Mouse (Mus musculus) cerebellum, adult 2 months (tissue): ENCODE measurements around the gene Olfr870.
"Not testable (repeated sequence)": the region's sequence is repeated elsewhere in the genome, so short reads cannot be mapped to it uniquely, and the experiment has no call there.

ENCODE experiments used
- CTCF ChIP-seq: fragments of 200-500 bp; IDR thresholded peaks from 2 replicates; pipeline ENCODE4 v1.5.1; 2011; ENCODE audit warnings: low read depth, mild to moderate bottlenecking, control low read depth, low read length, moderate library complexity, borderline replicate concordance; ENCODE audit not compliant: insufficient read depth
- POLR2A ChIP-seq: fragments of 200-500 bp; IDR thresholded peaks from 2 replicates; pipeline ENCODE4 v1.6.1; 2011; ENCODE audit warnings: low read length, control low read depth, borderline replicate concordance; ENCODE audit not compliant: insufficient read depth

- TF ChIP-seq CTCF, POLR2A: not testable (repeated sequence)
These were observed 29.6 kb upstream of the Olfr870 start for GRCm38 (mm10) chr9:20203413-20203984.
